Mouse (Mus musculus) embryonic fibroblast, embryonic 13.5 days (primary cell): Measurements from ENCODE around the gene Kras.

ENCODE experiments used
- CTCF ChIP-seq: IDR thresholded peaks from 2 replicates; pipeline ENCODE4 v1.5.1; 2011; ENCODE audit warnings: mild to moderate bottlenecking, control low read depth, low read length, moderate library complexity, borderline replicate concordance; ENCODE audit not compliant: insufficient read depth
- POLR2A ChIP-seq: IDR thresholded peaks from 2 replicates; pipeline ENCODE4 v1.6.1; 2011; ENCODE audit warnings: low read depth, mild to moderate bottlenecking, control low read depth, low read length, moderate library complexity

GRCm38 (mm10) chr6:145210816-145211338 is 39.2 kb downstream of the Kras start, which contains the start of the genes Casc1 and Etfrf1:
- TF ChIP-seq CTCF (no peak), POLR2A (peak; percentile 99)
